Mouse (Mus musculus): ENCODE measurements at regions not wholly inside any gene's neighbourhood (a gene's known extent, or its start where the extent isn't known, plus 50 kb on each side); places are given as distances from the start of the nearest gene placed in this dataset.

DNA sequence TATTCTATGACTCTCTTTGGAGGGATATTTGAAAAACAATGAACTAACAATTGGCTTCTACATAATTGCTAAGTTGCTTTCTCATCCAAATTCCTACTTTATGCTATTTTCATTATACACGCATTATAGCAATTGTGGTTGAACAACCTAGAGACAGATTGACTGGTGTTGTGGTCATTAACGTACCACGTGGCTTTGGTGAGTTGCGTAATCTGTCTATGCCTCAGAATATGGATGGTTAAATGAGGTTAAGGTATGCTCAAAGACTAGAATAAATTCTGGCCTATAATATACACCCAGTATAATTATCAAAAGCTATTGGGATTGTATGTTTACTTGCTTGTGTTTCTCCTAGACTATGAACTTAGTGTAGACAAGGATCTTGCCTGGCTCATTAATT, 201.5 kb upstream of the Trib2 start:
- no peak overlapping the region for H3K4me2 ChIP-seq (ENCODE audit: low read length)
- 92% methylated on average over 4 of the region's 4 CpGs for WGBS

DNA sequence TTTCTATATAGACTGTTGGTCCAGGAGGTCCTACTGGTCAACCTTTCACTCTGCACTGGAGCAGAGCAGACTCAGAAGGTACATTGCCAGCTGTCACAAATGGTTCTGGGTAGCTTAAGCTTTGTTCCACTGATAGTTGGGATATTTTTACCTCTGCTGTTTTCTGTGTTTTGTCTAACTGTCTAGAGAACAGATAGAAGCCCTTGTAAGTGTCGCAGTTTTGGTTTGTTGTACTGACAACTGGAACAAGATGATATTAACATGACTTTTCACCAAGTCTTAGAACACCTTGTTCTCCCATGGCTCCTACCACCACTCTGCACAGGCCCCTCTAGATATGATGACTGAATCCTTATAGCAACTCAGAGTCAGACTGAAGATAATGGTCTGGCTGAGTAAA, 199.9 kb upstream of the Trib2 start:
- WGBS: 10% methylated on average over 1 of the region's 1 CpGs
- Histone ChIP-seq H3K9me3 (ENCODE audit: control insufficient read depth, low read length) (no peaks in the 10 kb centered on the region), H3K36me3 (ENCODE audit: control insufficient read depth, insufficient read depth, low read length) (no peaks in the 10 kb centered on the region), H3K4me1 (ENCODE audit: control insufficient read depth in 2 of 2, insufficient read depth in 2 of 2, low read length in 2 of 2) (peaks cover 6 to 23% of the 10 kb centered on the region in 2 experiments), H3K27ac (replicated peaks in 1 of 2; ENCODE audit: control insufficient read depth in 1 of 2, insufficient read depth in 1 of 2, low read depth in 2 of 2, low read length in 2 of 2) (peak overlapping the region; percentile 49 to 66; a peak in 2 of 4 replicates), H3K9ac (ENCODE audit: low read length) (no peak overlapping the region), H3K27me3 (ENCODE audit: control insufficient read depth, insufficient read depth, low read length) (no peaks in the 10 kb centered on the region), H3K4me2 (ENCODE audit: low read length) (no peak overlapping the region), H3K4me3 (ENCODE audit: control insufficient read depth in 1 of 2, insufficient read depth in 1 of 2, low read depth in 1 of 2, low read length in 2 of 2) (no peak overlapping the region)
- peak; percentile 80 for ATAC-seq (ENCODE audit: insufficient number of reproducible peaks, insufficient read depth, low FRiP score, low read depth)

More for the DNA sequence above, 201.5 kb upstream of the Trib2 start:
- no peak for ATAC-seq (ENCODE audit: insufficient number of reproducible peaks, insufficient read depth, low FRiP score, low read depth)
- H3K4me3 ChIP-seq (ENCODE audit: control insufficient read depth in 1 of 2, insufficient read depth in 1 of 2, low read depth in 1 of 2, low read length in 2 of 2): no peak overlapping the region
- H3K27ac ChIP-seq (replicated peaks in 1 of 2; ENCODE audit: control insufficient read depth in 1 of 2, insufficient read depth in 1 of 2, low read depth in 2 of 2, low read length in 2 of 2): no peak overlapping the region
- H3K27me3 ChIP-seq (ENCODE audit: control insufficient read depth, insufficient read depth, low read length): no peaks in the 10 kb centered on the region
- peaks cover 6 to 27% of the 10 kb centered on the region in 2 experiments for H3K4me1 ChIP-seq (ENCODE audit: control insufficient read depth in 2 of 2, insufficient read depth in 2 of 2, low read length in 2 of 2)
- no peaks in the 10 kb centered on the region for H3K9me3 ChIP-seq (ENCODE audit: control insufficient read depth, low read length)
- no peak overlapping the region for H3K9ac ChIP-seq (ENCODE audit: low read length)
- no peaks in the 10 kb centered on the region for H3K36me3 ChIP-seq (ENCODE audit: control insufficient read depth, insufficient read depth, low read length)

DNA sequence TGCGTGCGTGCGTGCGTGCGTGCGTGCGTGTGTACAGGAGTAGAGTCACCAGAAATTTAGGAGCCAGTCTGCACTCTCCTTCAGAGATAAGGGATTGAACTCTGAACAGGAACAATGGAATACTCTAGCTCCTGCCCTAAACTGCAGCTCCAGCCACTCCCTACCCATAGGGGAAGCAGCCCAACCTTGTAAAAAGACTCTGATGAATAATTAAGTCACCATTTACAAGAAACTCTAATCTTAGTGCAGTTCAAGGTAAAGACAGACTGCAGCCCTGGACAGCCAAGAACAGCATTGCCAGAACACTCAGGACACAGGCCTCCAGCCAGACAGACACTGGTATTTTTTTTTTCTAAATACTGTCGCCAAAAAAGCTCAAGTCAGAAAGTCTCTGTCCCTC, 198.9 kb upstream of the Trib2 start:
- H3K36me3 ChIP-seq (ENCODE audit: control insufficient read depth, insufficient read depth, low read length): no peaks in the 10 kb centered on the region
- 73% methylated on average over 8 of the region's 8 CpGs for WGBS
- peak overlapping the region; percentile 27 to 70; a peak in 3 of 4 replicates for H3K27ac ChIP-seq (replicated peaks in 1 of 2; ENCODE audit: control insufficient read depth in 1 of 2, insufficient read depth in 1 of 2, low read depth in 2 of 2, low read length in 2 of 2)
- H3K4me1 ChIP-seq (ENCODE audit: control insufficient read depth in 2 of 2, insufficient read depth in 2 of 2, low read length in 2 of 2): peaks cover 4 to 21% of the 10 kb centered on the region in 2 experiments; a peak in 3 of 4 replicates
- no peak overlapping the region for H3K4me3 ChIP-seq (ENCODE audit: control insufficient read depth in 1 of 2, insufficient read depth in 1 of 2, low read depth in 1 of 2, low read length in 2 of 2)
- no peak overlapping the region for H3K4me2 ChIP-seq (ENCODE audit: low read length)
- no peak overlapping the region for H3K9ac ChIP-seq (ENCODE audit: low read length)
- H3K27me3 ChIP-seq (ENCODE audit: control insufficient read depth, insufficient read depth, low read length): no peaks in the 10 kb centered on the region
- no peaks in the 10 kb centered on the region for H3K9me3 ChIP-seq (ENCODE audit: control insufficient read depth, low read length)
- ATAC-seq (ENCODE audit: insufficient number of reproducible peaks, insufficient read depth, low FRiP score, low read depth): no peak

DNA sequence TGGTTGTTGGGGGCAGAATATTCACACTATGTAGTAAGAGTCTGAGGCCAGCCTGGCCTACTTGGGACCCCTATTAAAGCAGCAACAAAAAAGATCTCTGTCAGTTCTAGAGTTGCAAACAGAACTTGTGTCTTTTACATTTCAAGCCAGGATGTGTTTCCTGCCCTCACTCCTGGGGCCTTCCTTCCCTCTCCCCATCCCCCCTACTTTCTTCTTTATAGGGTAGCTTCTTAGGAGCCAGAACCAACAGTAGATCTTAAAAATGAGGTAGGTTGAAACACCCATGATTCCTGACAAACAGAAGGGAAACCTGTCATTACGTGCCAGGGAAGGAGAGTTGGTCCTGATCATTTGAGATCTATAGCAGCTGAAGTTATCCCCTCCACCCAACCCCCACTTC, 198.0 kb upstream of the Trib2 start:
- H3K4me3 ChIP-seq (ENCODE audit: control insufficient read depth in 1 of 2, insufficient read depth in 1 of 2, low read depth in 1 of 2, low read length in 2 of 2): no peak overlapping the region
- H3K4me1 ChIP-seq (ENCODE audit: control insufficient read depth in 2 of 2, insufficient read depth in 2 of 2, low read length in 2 of 2): peaks cover 10 to 30% of the 10 kb centered on the region in 2 experiments
- no peak overlapping the region for H3K4me2 ChIP-seq (ENCODE audit: low read length)
- H3K27me3 ChIP-seq (ENCODE audit: control insufficient read depth, insufficient read depth, low read length): no peaks in the 10 kb centered on the region
- 0 out of 4 replicates have a peak overlapping the region, but pooled peaks of 1 of the 2 experiments have one; percentile 0 for H3K27ac ChIP-seq (replicated peaks in 1 of 2; ENCODE audit: control insufficient read depth in 1 of 2, insufficient read depth in 1 of 2, low read depth in 2 of 2, low read length in 2 of 2)
- no peaks in the 10 kb centered on the region for H3K9me3 ChIP-seq (ENCODE audit: control insufficient read depth, low read length)
- H3K9ac ChIP-seq (ENCODE audit: low read length): no peak overlapping the region
- 83% methylated on average over 1 of the region's 1 CpGs for WGBS
- no peaks in the 10 kb centered on the region for H3K36me3 ChIP-seq (ENCODE audit: control insufficient read depth, insufficient read depth, low read length)
- ATAC-seq (ENCODE audit: insufficient number of reproducible peaks, insufficient read depth, low FRiP score, low read depth): no peak

DNA sequence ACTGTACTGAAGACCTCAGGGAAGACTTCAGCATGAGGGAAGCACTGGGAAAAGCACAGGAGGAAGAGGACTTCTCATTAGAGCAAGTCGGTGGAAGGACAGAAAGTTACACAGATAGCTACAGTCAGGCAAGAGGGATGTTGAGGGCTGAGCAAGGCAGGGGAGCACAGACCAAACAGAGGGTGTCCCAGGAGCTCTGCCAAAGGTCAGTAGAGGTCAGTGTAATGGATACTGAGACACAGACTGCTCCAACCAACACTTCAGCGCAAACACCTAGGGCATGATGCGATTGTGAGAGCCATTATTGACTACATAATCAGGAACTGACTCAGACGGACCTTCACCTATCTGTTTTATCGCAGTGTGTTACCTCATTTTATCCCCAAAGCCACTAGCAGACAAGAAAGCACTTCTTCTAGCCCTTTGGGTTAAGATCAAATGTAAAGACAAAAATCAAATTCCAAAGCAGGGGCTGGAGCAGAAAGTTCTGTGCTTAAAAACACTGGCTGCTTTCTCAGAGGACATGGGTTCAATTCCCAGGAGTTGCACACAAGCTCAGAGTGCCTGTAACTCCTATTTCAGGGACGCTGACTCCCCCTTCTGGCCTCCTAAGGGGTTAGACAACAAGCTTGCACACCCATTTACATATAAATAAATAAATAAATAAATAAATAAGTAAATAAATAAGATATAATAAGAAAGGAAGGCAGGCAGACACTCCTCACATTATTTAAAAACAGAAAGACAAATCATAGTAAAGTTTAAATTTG, 197.3 kb upstream of the Trib2 start:
- H3K27ac ChIP-seq (replicated peaks in 1 of 2; ENCODE audit: control insufficient read depth in 1 of 2, insufficient read depth in 1 of 2, low read depth in 2 of 2, low read length in 2 of 2): no peak overlapping the region

DNA sequence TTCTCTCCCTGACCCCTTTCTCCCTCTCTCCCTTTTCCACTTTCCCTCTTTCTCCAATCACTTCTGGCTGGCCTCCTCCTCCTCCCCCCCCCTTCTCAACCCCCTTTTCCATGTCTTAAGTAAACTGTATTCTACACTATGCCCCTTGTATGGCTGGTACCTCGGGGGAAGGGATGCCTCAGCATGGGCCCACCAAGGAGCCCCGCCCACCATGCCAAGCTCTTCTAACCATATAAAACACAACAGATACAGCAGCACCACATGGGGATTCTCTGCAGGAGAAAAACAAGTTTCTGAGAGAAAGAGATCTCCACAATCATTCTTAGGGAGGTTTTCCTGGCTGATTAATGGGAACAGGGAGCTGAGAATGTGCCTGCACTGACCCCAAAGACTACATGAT, 196.6 kb upstream of the Trib2 start:
- Histone ChIP-seq H3K36me3 (ENCODE audit: control insufficient read depth, insufficient read depth, low read length) (no peaks in the 10 kb centered on the region), H3K4me2 (ENCODE audit: low read length) (no peak overlapping the region), H3K4me3 (ENCODE audit: control insufficient read depth in 1 of 2, insufficient read depth in 1 of 2, low read depth in 1 of 2, low read length in 2 of 2) (no peak overlapping the region), H3K27me3 (ENCODE audit: control insufficient read depth, insufficient read depth, low read length) (no peaks in the 10 kb centered on the region), H3K27ac (replicated peaks in 1 of 2; ENCODE audit: control insufficient read depth in 1 of 2, insufficient read depth in 1 of 2, low read depth in 2 of 2, low read length in 2 of 2) (no peak overlapping the region), H3K9ac (ENCODE audit: low read length) (no peak overlapping the region), H3K4me1 (ENCODE audit: control insufficient read depth in 2 of 2, insufficient read depth in 2 of 2, low read length in 2 of 2) (peaks cover 15 to 42% of the 10 kb centered on the region in 2 experiments), H3K9me3 (ENCODE audit: control insufficient read depth, low read length) (no peaks in the 10 kb centered on the region)
- ATAC-seq (ENCODE audit: insufficient number of reproducible peaks, insufficient read depth, low FRiP score, low read depth): no peak
- WGBS: 89% methylated on average over 2 of the region's 2 CpGs

More for the DNA sequence above, 197.3 kb upstream of the Trib2 start:
- Histone ChIP-seq H3K4me2 (ENCODE audit: low read length) (no peak overlapping the region), H3K4me3 (ENCODE audit: control insufficient read depth in 1 of 2, insufficient read depth in 1 of 2, low read depth in 1 of 2, low read length in 2 of 2) (no peak overlapping the region), H3K36me3 (ENCODE audit: control insufficient read depth, insufficient read depth, low read length) (no peaks in the 10 kb centered on the region), H3K27me3 (ENCODE audit: control insufficient read depth, insufficient read depth, low read length) (no peaks in the 10 kb centered on the region), H3K9me3 (ENCODE audit: control insufficient read depth, low read length) (no peaks in the 10 kb centered on the region), H3K9ac (ENCODE audit: low read length) (no peak overlapping the region), H3K4me1 (ENCODE audit: control insufficient read depth in 2 of 2, insufficient read depth in 2 of 2, low read length in 2 of 2) (peaks cover 13 to 35% of the 10 kb centered on the region in 2 experiments)
- 81% methylated on average over 6 of the region's 6 CpGs for WGBS
- no peak for ATAC-seq (ENCODE audit: insufficient number of reproducible peaks, insufficient read depth, low FRiP score, low read depth)

DNA sequence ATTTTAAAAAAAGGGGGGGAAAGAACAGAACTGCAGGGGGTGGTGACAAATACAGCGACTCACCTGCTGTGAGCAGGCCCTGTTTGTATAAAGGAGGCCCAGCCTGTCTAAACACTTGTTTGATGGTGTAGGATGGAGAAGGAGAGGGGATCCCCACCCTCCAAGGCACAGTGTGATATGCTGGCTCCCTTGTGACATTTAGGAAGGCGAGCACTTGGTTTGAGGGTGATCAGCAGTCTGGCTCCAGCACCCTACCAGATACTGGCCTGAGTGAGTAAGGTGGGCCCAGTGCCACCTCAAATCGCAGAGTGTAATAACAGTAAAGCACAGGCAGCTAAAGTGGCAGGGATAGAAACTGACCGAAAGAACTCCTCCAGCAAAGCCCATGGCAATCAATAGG, 195.4 kb upstream of the Trib2 start:
- no peak for ATAC-seq (ENCODE audit: insufficient number of reproducible peaks, insufficient read depth, low FRiP score, low read depth)
- WGBS: 80% methylated on average over 4 of the region's 4 CpGs

More for the DNA sequence above, 195.4 kb upstream of the Trib2 start:
- Histone ChIP-seq H3K27me3 (ENCODE audit: control insufficient read depth, insufficient read depth, low read length) (no peaks in the 10 kb centered on the region), H3K4me3 (ENCODE audit: control insufficient read depth in 1 of 2, insufficient read depth in 1 of 2, low read depth in 1 of 2, low read length in 2 of 2) (no peak overlapping the region), H3K27ac (replicated peaks in 1 of 2; ENCODE audit: control insufficient read depth in 1 of 2, insufficient read depth in 1 of 2, low read depth in 2 of 2, low read length in 2 of 2) (no peak overlapping the region), H3K36me3 (ENCODE audit: control insufficient read depth, insufficient read depth, low read length) (no peaks in the 10 kb centered on the region), H3K4me1 (ENCODE audit: control insufficient read depth in 2 of 2, insufficient read depth in 2 of 2, low read length in 2 of 2) (peaks cover 15 to 48% of the 10 kb centered on the region in 2 experiments), H3K9ac (ENCODE audit: low read length) (no peak overlapping the region), H3K9me3 (ENCODE audit: control insufficient read depth, low read length) (no peaks in the 10 kb centered on the region), H3K4me2 (ENCODE audit: low read length) (no peak overlapping the region)
